Mouse (Mus musculus): ENCODE measurements around the gene Dpf2.

- no peak for TF ChIP-seq CTCF (IDR thresholded peaks at IDR 0.05; ENCODE audit: low read depth, low read length)
- TF ChIP-seq POLR2A (IDR thresholded peaks at IDR 0.05; ENCODE audit: extremely low read depth, insufficient read depth, low read length): no peak
Measured at GRCm38 (mm10) chr19:5913007-5913719, at the start of gene Dpf2.
